In genomic region chr2:177957145-177957544, GRCm38 (mm10) we compare ENCODE assay signal across 8 mouse cellular contexts. TPM values are rescaled to one million over a fixed set of nuclear protein-coding genes. Genes with fewer than 3 reads are reported as not detected.
DNase-seq lines count a peak whose midpoint lies in the region; ATAC-seq lines count a peak whose summit lies in the region.
"Not testable (repeated sequence)": the region's sequence is repeated elsewhere in the genome, so short reads cannot be mapped to it uniquely, and the experiment has no call there.

Gene Gm14326 (minus strand): TSS chr2:177957297.

- H3K4me2 ChIP-seq in intestine, embryonic 14.5 days (ENCODE audit: low read length) = 0 out of 2 replicates have a peak within 1 kb of the TSS, but pooled peaks have one; percentile 31

- intact Hi-C loops in gastrocnemius, postnatal 36 days (cut with DNase I); left cerebral cortex, postnatal 10 days (cut with DNase I): not testable (repeated sequence)

- 0% methylated on average over 3 of the region's 7 CpGs for WGBS in intestine, embryonic 14.5 days

- H3K4me3 ChIP-seq in intestine, embryonic 14.5 days (ENCODE audit: low read depth, low read length) = peak within 1 kb of the TSS; percentile 36
- peak within 1 kb of the TSS; percentile 87 for H3K4me3 ChIP-seq in megakaryocyte, embryonic 14.5 days (replicated peaks)

- not testable (repeated sequence) for H3K4me1 ChIP-seq in intestine, embryonic 14.5 days (replicated peaks; ENCODE audit: control insufficient read depth, insufficient read depth, low read length); megakaryocyte, embryonic 14.5 days

- H3K36me3 ChIP-seq in intestine, embryonic 14.5 days (ENCODE audit: control insufficient read depth, insufficient read depth, low read length); megakaryocyte, embryonic 14.5 days (replicated peaks; ENCODE audit: low read length): not testable (repeated sequence)

- H3K27me3 ChIP-seq in intestine, embryonic 14.5 days (replicated peaks; ENCODE audit: control insufficient read depth, insufficient read depth, low read length); megakaryocyte, embryonic 14.5 days (replicated peaks): not testable (repeated sequence)

- H3K9me3 ChIP-seq in intestine, embryonic 14.5 days (ENCODE audit: control insufficient read depth, low read length); megakaryocyte, embryonic 14.5 days: not testable (repeated sequence)

- H3K9ac ChIP-seq in intestine, embryonic 14.5 days (ENCODE audit: low read length) = not testable (repeated sequence)

- ATAC-seq in common myeloid progenitor, adult 5-6 weeks (replicated peaks; ENCODE audit: low read depth, poor library complexity, severe bottlenecking) = 0 out of 2 replicates have a peak, but pooled peaks have one; percentile 58
- ATAC-seq in intestine, embryonic 14.5 days (replicated peaks; ENCODE audit: low FRiP score, low TSS enrichment, low read depth) = not testable (repeated sequence)

- H3K27ac ChIP-seq in intestine, embryonic 14.5 days (ENCODE audit: low read depth) = not testable (repeated sequence)

- peak; percentile 66 for DNase-seq in R1 (ENCODE audit: low read depth, low spot score)
- peak; percentile 72 to 73 for DNase-seq in gastrocnemius, postnatal 36 days
- DNase-seq in intestine, embryonic 14.5 days (ENCODE audit: low spot score) = not testable (repeated sequence)
- DNase-seq in left cerebral cortex, postnatal 10 days (ENCODE audit: extremely low spot score in 1 of 2, low spot score in 2 of 2) = peak; percentile 65 to 85
- DNase-seq in right cerebral cortex, adult 2 months (ENCODE audit: low spot score in 2 of 2) = peak; percentile 86 to 87
- peak; percentile 11 for DNase-seq in urinary bladder, postnatal 10 days (ENCODE audit: low spot score)

RNA-seq across cellular contexts. Expression of gene Gm14326, which starts in this region (rescaled TPM):
- total RNA-seq in common myeloid progenitor, adult 5-6 weeks (2017) = 14.8 and 23.4 TPM in 2 replicates
- total RNA-seq in gastrocnemius, postnatal 36 days (2021) = 10 to 100 TPM; 28.1 to 34.8 TPM
- 18.6 and 21.4 TPM in 2 replicates for polyA plus RNA-seq in intestine, embryonic 14.5 days (2014; fragmentation: Nextera tagmentation; extraction: Ambion mirVana)
- 10 to 100 TPM; 44.1 to 54.4 TPM for total RNA-seq in left cerebral cortex, postnatal 10 days (2021)
- 1.6 TPM in 1 of 2 replicates, not detected in the other for polyA plus RNA-seq in megakaryocyte, embryonic 14.5 days (2012; ENCODE audit: insufficient read depth, low replicate concordance)
